Mouse (Mus musculus) lung, postnatal 0 days (tissue): ENCODE results near the gene Ahdc1.

ENCODE experiments used
- CTCF ChIP-seq: IDR thresholded peaks from 2 replicates; pipeline ENCODE4 v1.5.1; 2016; ENCODE audit warnings: antibody characterized with exemption, mild to moderate bottlenecking
- EP300 ChIP-seq: IDR thresholded peaks from 2 replicates; pipeline ENCODE4 v1.6.1; 2016; ENCODE audit warnings: antibody characterized with exemption, mild to moderate bottlenecking, control low read depth

DNA sequence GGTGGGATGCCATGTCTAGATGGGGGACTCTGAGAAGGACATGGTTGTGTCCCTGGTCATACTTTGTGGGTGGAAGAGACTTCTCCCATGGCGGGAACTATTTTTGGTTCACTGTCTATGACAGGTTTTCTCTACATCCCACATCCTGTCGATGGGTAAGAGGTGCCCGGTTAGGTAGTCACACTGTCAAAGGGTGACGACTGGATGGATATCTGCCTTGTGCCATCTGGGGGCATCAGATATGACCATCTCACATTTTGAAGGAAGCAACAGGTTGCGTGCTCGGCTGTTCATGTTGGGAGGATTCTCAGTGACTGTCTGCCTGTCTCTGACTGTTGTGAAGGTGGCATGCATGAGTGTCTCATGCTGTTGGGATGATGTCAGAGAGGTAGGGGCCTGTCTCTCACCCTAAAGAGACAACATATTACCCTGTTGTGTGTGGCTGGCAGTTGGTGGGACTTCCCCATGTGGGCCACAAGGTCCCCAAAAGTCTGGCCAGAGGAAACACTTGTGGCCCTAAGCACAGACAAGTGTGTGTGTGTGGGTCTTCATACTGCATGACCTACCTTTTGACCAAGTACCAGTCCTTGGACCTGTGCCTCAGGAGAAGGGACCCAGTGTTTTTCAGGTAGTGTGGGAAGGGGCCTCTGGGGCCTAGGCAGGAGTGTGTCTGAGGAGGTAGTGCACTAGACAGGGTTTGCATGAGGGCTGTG is 39.9 kb downstream of the Ahdc1 start:
- TF ChIP-seq EP300 (no peak), CTCF (no peak)
